Mouse (Mus musculus) thymus, adult 2 months (tissue): ENCODE data around the gene A3galt2.

ENCODE experiments used
- CTCF ChIP-seq: fragments of 200-500 bp; IDR thresholded peaks from 2 replicates; pipeline ENCODE4 v1.5.1; 2012; ENCODE audit warnings: mild to moderate bottlenecking, control low read depth, low read length, moderate library complexity, borderline replicate concordance; ENCODE audit not compliant: control insufficient read depth, poor library complexity, insufficient read depth; ENCODE audit errors: extremely low read depth
- POLR2A ChIP-seq: fragments of 200-500 bp; IDR thresholded peaks from 2 replicates; pipeline ENCODE4 v1.6.1; 2012; ENCODE audit warnings: mild to moderate bottlenecking, low read length, control low read depth, moderate library complexity; ENCODE audit not compliant: control insufficient read depth, poor library complexity, insufficient read depth; ENCODE audit errors: extremely low read depth

GRCm38 (mm10) chr4:128752031-128752757 lies 3.0 kb upstream of the A3galt2 start:
- TF ChIP-seq CTCF (no peak), POLR2A (no peak)
